Mouse (Mus musculus) ES-E14 (cell line): Measurements from ENCODE around the gene Prkab2. TPM values are rescaled to one million over a fixed set of nuclear protein-coding genes. Genes with fewer than 3 reads are reported as not detected.

Experiments used
- DNase-seq: peaks from one replicate; pipeline ENCODE4 v3.0.0-alpha.2; 2013; ENCODE audit warnings: low read depth, low spot score
- H3K27ac ChIP-seq: 2 replicates; pipeline ENCODE4 v1.5.1; 2012; ENCODE audit warnings: low read depth, mild to moderate bottlenecking, low read length, moderate library complexity, mixed read lengths; ENCODE audit not compliant: poor library complexity, insufficient read depth, severe bottlenecking
- H3K36me3 ChIP-seq: 2 replicates; pipeline ENCODE4 v1.6.1; 2012; ENCODE audit warnings: mild to moderate bottlenecking, low read length, moderate library complexity, mixed read lengths; ENCODE audit not compliant: control insufficient read depth, poor library complexity, insufficient read depth, severe bottlenecking
- H3K4me1 ChIP-seq, 2 experiments: fragments of 150-350 bp in 1 of 2; sonication (generic) in 1 of 2; 2 replicates each; pipeline ENCODE4 v1.6.1; 2012; ENCODE audit warnings: low read length in 2 of 2, mild to moderate bottlenecking in 1 of 2, mixed read lengths in 1 of 2; ENCODE audit not compliant: control insufficient read depth in 2 of 2, insufficient read depth in 2 of 2, poor library complexity in 1 of 2
- H3K4me3 ChIP-seq, 2 experiments: fragments of 150-350 bp in 1 of 2; sonication (generic) in 1 of 2; 2 replicates each; pipeline ENCODE4 v1.5.1; 2012; ENCODE audit warnings: low read length in 2 of 2, low read depth in 1 of 2, mild to moderate bottlenecking in 1 of 2, mixed read lengths in 1 of 2; ENCODE audit not compliant: insufficient read depth in 1 of 2, poor library complexity in 1 of 2, severe bottlenecking in 1 of 2
- H3K9ac ChIP-seq: 2 replicates; pipeline ENCODE4 v1.6.1; 2012; ENCODE audit warnings: low read depth, mild to moderate bottlenecking, low read length, mixed read lengths; ENCODE audit not compliant: poor library complexity, insufficient read depth, severe bottlenecking
- H3K9me3 ChIP-seq: fragments of 150-350 bp; sonication (generic); 2 replicates; pipeline ENCODE4 v1.6.1; 2012; ENCODE audit warnings: low read depth, mild to moderate bottlenecking, low read length; ENCODE audit not compliant: control insufficient read depth, insufficient read depth
- CHD2 ChIP-seq: IDR thresholded peaks from 2 replicates; pipeline ENCODE4 v1.6.1; 2014; ENCODE audit warnings: mild to moderate bottlenecking, low read depth, low read length, inconsistent platforms
- HCFC1 ChIP-seq: IDR thresholded peaks from 2 replicates; pipeline ENCODE4 v1.6.1; 2012; ENCODE audit warnings: low read length, inconsistent platforms, borderline replicate concordance; ENCODE audit not compliant: insufficient read depth
- MAFK ChIP-seq: IDR thresholded peaks from 2 replicates; pipeline ENCODE4 v1.6.1; 2014; ENCODE audit warnings: mild to moderate bottlenecking, low read depth, low read length, inconsistent platforms; ENCODE audit not compliant: insufficient read depth
- ZC3H11A ChIP-seq: IDR thresholded peaks from 2 replicates; pipeline ENCODE4 v1.6.1; 2012; ENCODE audit warnings: low read depth, mild to moderate bottlenecking, inconsistent platforms, low read length, borderline replicate concordance
- ZNF384 ChIP-seq: IDR thresholded peaks from 2 replicates; pipeline ENCODE4 v1.6.1; 2012; ENCODE audit warnings: low read depth, low read length, inconsistent platforms
- in situ Hi-C, 2 experiments: fragments of 600-800 bp; cut with MboI; formaldehyde crosslinking; loops; one replicate each; pipeline ENCODE4 v1.15.1; 2025; ENCODE audit warnings: low sequenced_read_pairs in 2 of 2, inconsistent platforms in 1 of 2; ENCODE audit not compliant: unreplicated experiment in 2 of 2
- total RNA-seq: library from RNA; depleted of rRNA; stranded (reverse); fragments of 300-350 nt; gene quantifications from 2 replicates; pipeline ENCODE4 v1.2.3, GENCODE M21; 2012; rRNA removed

The Prkab2 gene
- 7.0 and 7.5 TPM in 2 replicates for total RNA-seq

DNA sequence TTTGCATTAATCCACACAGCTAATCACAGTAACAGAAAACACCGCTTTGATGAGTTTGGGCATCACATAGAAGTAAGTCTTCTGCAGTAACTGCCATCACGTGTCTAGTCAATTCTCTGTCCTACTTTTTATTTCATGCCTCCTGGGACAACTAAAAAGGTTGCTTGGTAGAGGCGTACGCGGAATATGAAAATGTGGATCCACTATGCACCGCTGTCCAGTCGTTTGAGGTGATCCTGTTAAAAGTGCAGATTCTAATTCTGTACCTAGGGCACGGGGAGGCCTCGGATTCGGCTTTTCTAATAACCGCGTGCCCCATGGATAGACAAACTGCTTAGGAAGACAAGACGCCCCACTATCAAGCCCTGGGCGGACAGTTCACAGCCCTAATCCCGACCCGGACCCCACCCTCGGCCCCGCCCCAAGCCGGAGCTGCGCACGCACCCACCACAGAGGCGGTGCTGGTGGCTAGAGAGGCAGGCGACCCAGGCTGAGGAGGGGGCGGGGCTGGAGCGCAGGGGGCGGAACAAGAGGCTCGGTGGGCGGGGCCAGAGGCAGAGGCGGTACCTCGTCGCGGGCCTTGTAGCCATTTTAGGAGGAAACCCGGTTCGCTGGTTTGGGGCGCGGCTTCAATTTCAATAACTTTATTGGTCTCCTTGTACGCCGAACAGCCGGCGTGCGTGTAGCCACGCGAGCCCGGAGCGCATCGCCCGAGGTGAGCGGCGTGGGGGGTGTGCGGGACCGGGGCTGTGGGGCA, at the start of gene Prkab2:
Gene Prkab2, plus strand, starts transcription at position 539 of the 757 bp plus-strand sequence.
- peaks cover 2% of the 10 kb centered on the region; the same call in 1 of the 2 replicates for H3K36me3 ChIP-seq
- in situ Hi-C loops = no loop called here
- peak within 1 kb of the TSS; percentile 45; the same call in 1 of the 2 replicates for H3K27ac ChIP-seq
- TF ChIP-seq MAFK = no peak
- TF ChIP-seq ZC3H11A = no peak
- peak; percentile 72 for TF ChIP-seq ZNF384
- no peak for TF ChIP-seq CHD2
- TF ChIP-seq HCFC1 = peak; percentile 73
- no peaks in the 10 kb centered on the region; a peak in 1 of 4 replicates for H3K4me1 ChIP-seq
- peak within 1 kb of the TSS; percentile 81 to 96 for H3K4me3 ChIP-seq
- H3K9me3 ChIP-seq = no peaks in the 10 kb centered on the region
- H3K9ac ChIP-seq = peak within 1 kb of the TSS; percentile 87
- peak; percentile 92 for DNase-seq

DNA sequence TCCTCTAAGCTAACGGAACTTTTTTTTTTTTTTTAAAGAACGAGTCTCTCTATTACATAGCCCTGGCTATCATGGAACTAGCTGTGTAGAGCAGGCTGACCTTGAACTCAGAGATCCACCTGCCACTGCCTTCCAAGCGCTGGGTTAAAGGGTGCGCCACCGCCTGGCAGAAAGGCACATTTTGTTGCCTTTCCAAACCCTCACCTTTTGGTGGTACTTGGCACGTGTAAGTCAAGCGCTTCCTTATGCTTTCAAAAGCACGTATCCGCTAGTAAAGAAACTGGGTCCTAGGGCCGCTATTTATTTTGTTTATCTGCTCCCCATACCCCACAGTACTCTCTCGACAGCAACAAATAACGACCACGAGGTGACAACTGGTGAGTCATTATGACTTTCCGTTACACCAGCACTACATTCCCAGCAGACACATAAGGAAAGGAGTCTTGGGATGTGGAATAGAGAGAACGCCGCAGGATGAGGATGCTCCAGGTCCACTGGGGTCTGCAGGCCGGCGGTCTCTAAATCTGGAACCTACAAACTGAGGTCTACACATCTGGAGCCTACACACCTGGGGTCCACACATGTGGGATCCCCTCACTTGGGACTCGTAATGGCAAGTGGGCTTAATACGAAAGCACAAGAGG, 48.7 kb upstream of the Prkab2 start:
- peaks cover 3 to 4% of the 10 kb centered on the region in 2 experiments; a peak in 2 of 4 replicates for H3K4me1 ChIP-seq
- no peaks in the 10 kb centered on the region for H3K36me3 ChIP-seq
- no peak for TF ChIP-seq ZC3H11A
- TF ChIP-seq MAFK = no peak
- TF ChIP-seq CHD2 = no peak
- in situ Hi-C loops = no loop called here
- peak overlapping the region; percentile 91 for H3K9ac ChIP-seq
- peak overlapping the region; percentile 52; the same call in 1 of the 2 replicates for H3K27ac ChIP-seq
- DNase-seq = peak; percentile 28
- no peaks in the 10 kb centered on the region for H3K9me3 ChIP-seq
- H3K4me3 ChIP-seq = peak overlapping the region; percentile 86 to 92

- Histone ChIP-seq H3K36me3 (no peaks in the 10 kb centered on the region), H3K9ac (peak within 1 kb of the TSS; percentile 91), H3K9me3 (no peaks in the 10 kb centered on the region), H3K4me1 (peaks cover 3 to 4% of the 10 kb centered on the region in 2 experiments; a peak in 2 of 4 replicates), H3K27ac (peak within 1 kb of the TSS; percentile 52), H3K4me3 (peak within 1 kb of the TSS; percentile 86 to 92)
- DNase-seq = peak; percentile 81
- in situ Hi-C loops = no loop called here
- peak; percentile 63; the same call in 1 of the 2 replicates for TF ChIP-seq HCFC1
- TF ChIP-seq MAFK = no peak
These were observed 48.1 kb upstream of the Prkab2 start, which contains the start of gene Chd1l for GRCm38 (mm10) chr3:97609845-97610410. TSS of gene Chd1l (minus strand) at chr3:97610203.

DNA sequence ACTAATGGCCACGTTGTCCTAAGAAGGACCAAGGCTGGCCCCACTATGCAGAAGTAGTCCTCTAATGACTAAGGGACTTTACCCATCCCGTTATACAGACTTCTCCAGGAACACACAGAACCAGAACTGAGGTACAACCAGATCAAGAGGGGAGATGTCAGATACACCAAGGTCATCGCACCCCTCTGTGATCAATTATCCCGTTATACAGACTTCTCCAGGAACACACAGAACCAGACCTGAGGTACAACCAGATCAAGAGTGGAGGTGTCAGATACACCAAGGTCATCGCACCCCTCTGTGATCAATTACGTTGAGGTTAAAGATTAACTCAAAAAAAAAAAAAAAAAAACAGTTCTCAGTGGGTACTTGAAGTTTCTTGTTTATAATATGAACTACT, 47.0 kb upstream of the Prkab2 start:
- in situ Hi-C loops = no loop called here
- DNase-seq = no peak
- TF ChIP-seq HCFC1 (no peak), ZC3H11A (no peak), CHD2 (no peak), MAFK (no peak), ZNF384 (no peak)

More for the DNA sequence above, 47.0 kb upstream of the Prkab2 start:
- Histone ChIP-seq H3K36me3 (no peaks in the 10 kb centered on the region), H3K9ac (no peak overlapping the region), H3K4me3 (no peak overlapping the region), H3K9me3 (no peaks in the 10 kb centered on the region), H3K27ac (no peak overlapping the region), H3K4me1 (peaks cover 3 to 4% of the 10 kb centered on the region in 2 experiments; a peak in 2 of 4 replicates)
